10 mouse cellular contexts compared by ENCODE assay signal in genomic region chr6:117607023-117607422, GRCm38 (mm10).
DNase-seq lines count a peak whose midpoint lies in the region; ATAC-seq and TF ChIP-seq lines count a peak whose summit lies in the region.
"Had no signal": no experiment of that assay in that cellular context is flagged by ENCODE, and none has a peak within 500 bp of the region (broad histone marks: within the 10 kb centered on the region; RNA-seq: fewer than 3 reads in every experiment).

No protein-coding gene starts in this region.

- in situ Hi-C loops in Patski (cut with MboI; ENCODE audit: low pct_unique_long_range_greater_than_20kb) = loop anchor here (25.0 kb wide), 1 partner anchor 845 kb away; no protein-coding TSS in a partner anchor

- H3K27me3 ChIP-seq in kidney, adult 2 months (replicated peaks; ENCODE audit: control insufficient read depth, insufficient read depth, low read length) = no peaks in the 10 kb centered on the region
- H3K27me3 ChIP-seq in Patski = no peaks in the 10 kb centered on the region

- H3K36me3 ChIP-seq in kidney, adult 2 months (ENCODE audit: control insufficient read depth, insufficient read depth, low read length) = no peaks in the 10 kb centered on the region
- H3K36me3 ChIP-seq: embryonic facial prominence, embryonic 13.5 days had no signal

- H3K4me3 ChIP-seq in kidney, adult 2 months (ENCODE audit: insufficient read depth, low read depth, low read length) = no peak overlapping the region
- H3K4me3 ChIP-seq: embryonic facial prominence, embryonic 13.5 days had no signal

- ATAC-seq in Patski = peak; percentile 87

- no peak overlapping the region for H3K27ac ChIP-seq in kidney, adult 2 months (ENCODE audit: insufficient read depth, low read depth, low read length)
- H3K27ac ChIP-seq: embryonic facial prominence, embryonic 13.5 days had no signal

- TF ChIP-seq CTCF in kidney, adult 2 months (conservative IDR thresholded peaks at IDR 0.05; ENCODE audit: insufficient read depth, insufficient read length, low read depth, low read length) = no peak
- no peak for TF ChIP-seq CTCF in Patski (IDR thresholded peaks at IDR 0.05)

- no peak for TF ChIP-seq POLR2A in kidney, adult 2 months (IDR thresholded peaks at IDR 0.05; ENCODE audit: low read depth, low read length)

- H3K4me1 ChIP-seq in kidney, adult 2 months (ENCODE audit: control insufficient read depth, insufficient read depth, low read length) = peaks cover 5% of the 10 kb centered on the region; the same call in 1 of the 2 replicates

- intact Hi-C loops in heart, postnatal 10 days (cut with DNase I) = loop anchor here (5.0 kb wide), 2 partner anchors 55 to 435 kb away; no protein-coding TSS in a partner anchor

- 40% methylated on average over 5 of the region's 5 CpGs for WGBS in kidney, adult 2 months

- POLR2A ChIA-PET in Patski (lab: Charles Lee) = interaction anchor here (0.8 kb wide), 1 partner anchor 12 kb away, joined by 4 read pairs; no protein-coding TSS in a partner anchor

- peak; percentile 50 for DNase-seq in kidney, adult 2 months
- DNase-seq in kidney, postnatal 4 days = no peak
- DNase-seq in MN1 (ENCODE audit: low spot score) (peak; percentile 10), Patski (ENCODE audit: low read depth, low spot score) (peak; percentile 48)
- DNase-seq in heart, postnatal 10 days = peak; percentile 60 to 63
- no peak for DNase-seq in frontal cortex, postnatal 14 days (ENCODE audit: low spot score in 2 of 2)
- no peak for DNase-seq in layer of hippocampus, adult 11-12 months (ENCODE audit: low spot score)
- DNase-seq in c-Kit-positive CD71-positive TER-119-positive erythroid progenitor cells, embryonic 14.5 days (ENCODE audit: low spot score) = no peak
- DNase-seq: cerebellum, adult 9-10 months had no signal

- CTCF ChIA-PET in Patski (lab: Charles Lee) = no interaction called here

Comparison
In these comparisons a context has a peak if more than half of its experiments do, and no peak if none do; other contexts are left out.
1. DNase-seq: peak in kidney, adult 2 months (single experiment), MN1 (single experiment), Patski (single experiment) and heart, postnatal 10 days (2 of 2); none in kidney, postnatal 4 days (0 of 2), frontal cortex, postnatal 14 days (0 of 2), layer of hippocampus, adult 11-12 months (single experiment) and c-Kit-positive CD71-positive TER-119-positive erythroid progenitor cells, embryonic 14.5 days (single experiment).